Mouse (Mus musculus): Measurements from ENCODE around the gene Cckbr. TPM values are rescaled to one million over a fixed set of nuclear protein-coding genes. Genes with fewer than 3 reads are reported as not detected.

Cckbr gene
- total and polyA plus RNA-seq, 3 experiments: not detected

DNA sequence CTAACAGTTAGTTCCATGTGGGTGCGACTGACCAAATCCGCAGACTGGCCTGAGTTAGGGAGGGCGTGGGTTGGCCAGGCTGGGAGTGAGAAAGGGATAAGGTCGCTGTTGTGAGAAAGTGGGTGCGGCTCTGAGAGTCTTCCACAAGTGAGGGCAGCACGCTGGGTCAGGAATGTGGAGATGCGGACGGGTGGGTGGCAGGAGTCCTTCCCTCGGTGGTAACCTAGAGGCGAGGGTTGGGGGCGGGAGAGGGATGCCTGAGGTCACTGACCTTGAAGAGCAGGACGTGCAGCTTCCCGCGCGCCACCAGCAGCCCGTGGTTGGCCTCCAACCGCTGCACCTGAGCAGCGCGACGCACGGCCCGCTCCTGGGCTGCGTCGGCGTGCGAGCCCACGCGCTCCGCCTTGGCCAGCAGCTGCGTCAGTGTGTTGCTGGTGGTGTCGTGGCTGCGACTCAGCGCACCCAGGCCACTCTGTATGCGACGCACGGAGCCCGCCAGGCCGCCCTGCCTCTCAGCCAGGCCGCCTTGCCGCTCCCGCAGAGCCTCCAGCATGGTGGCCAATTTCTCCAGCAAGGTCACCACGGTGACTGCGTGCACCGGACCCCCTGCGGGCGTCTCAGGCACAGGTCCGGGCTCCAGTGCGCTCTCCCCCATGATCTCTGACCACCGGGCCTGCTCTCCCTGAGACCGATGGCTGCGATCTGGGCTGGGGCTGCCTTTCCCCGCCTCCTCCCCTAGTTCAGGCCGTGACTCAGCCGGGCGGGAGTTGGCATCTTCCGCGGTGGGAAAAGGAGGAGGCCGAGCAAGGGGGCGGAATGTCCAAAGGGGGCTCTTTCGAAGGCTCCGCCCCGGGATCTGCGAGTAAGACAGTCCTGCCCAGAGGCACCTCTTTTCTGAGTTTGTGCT, 56.2 kb downstream of the Cckbr start, which contains the start of gene Cavin3:
Gene Cavin3, minus strand, starts transcription at position 796 of the 907 bp plus-strand sequence.
- no peaks in the 10 kb centered on the region for H3K36me3 ChIP-seq (ENCODE audit: control insufficient read depth in 1 of 2, insufficient read depth in 2 of 2, low read length in 2 of 2)
- no peaks in the 10 kb centered on the region for H3K9me3 ChIP-seq (replicated peaks; ENCODE audit: insufficient read depth, low read length)
- no peaks in the 10 kb centered on the region for H3K79me2 ChIP-seq (ENCODE audit: control insufficient read depth, insufficient read depth, low read length, poor library complexity)
- H3K4me1 ChIP-seq (ENCODE audit: control insufficient read depth in 1 of 2, insufficient read depth in 2 of 2, low read length in 2 of 2): no peaks in the 10 kb centered on the region
- DNase-seq (ENCODE audit: low read depth, low spot score): no peak
- TF ChIP-seq MYC (IDR thresholded peaks at IDR 0.05; ENCODE audit: low read depth, low read length) (no peak), MYB (IDR thresholded peaks at IDR 0.05; ENCODE audit: low read depth, low read length) (no peak), JUND (IDR thresholded peaks at IDR 0.05; ENCODE audit: low read depth, low read length) (no peak), ETS1 (IDR thresholded peaks at IDR 0.05; ENCODE audit: low read depth, low read length) (no peak), NRF1 (IDR thresholded peaks at IDR 0.05; ENCODE audit: insufficient read depth, low read depth, low read length, poor library complexity, severe bottlenecking) (no peak), MAX (IDR thresholded peaks at IDR 0.05; ENCODE audit: low read length) (no peak), POLR2AphosphoS5 (IDR thresholded peaks at IDR 0.05; ENCODE audit: borderline replicate concordance, low read depth, low read length) (no peak), ELF1 (IDR thresholded peaks at IDR 0.05; ENCODE audit: low read depth, low read length) (no peak), ZMIZ1 (IDR thresholded peaks at IDR 0.05; ENCODE audit: low read depth, low read length) (no peak), KAT2A (conservative IDR thresholded peaks at IDR 0.05; ENCODE audit: low read depth, low read length) (no peak), ZKSCAN1 (IDR thresholded peaks at IDR 0.05; ENCODE audit: low read depth, low read length) (no peak), EP300 (IDR thresholded peaks at IDR 0.05; ENCODE audit: low read depth in 1 of 2, low read length in 2 of 2) (no peak), ZNF384 (IDR thresholded peaks at IDR 0.05; ENCODE audit: low read depth, low read length) (no peak), CTCF (IDR thresholded peaks at IDR 0.05 in 2 of 3, conservative IDR thresholded peaks at IDR 0.05 in 1 of 3; ENCODE audit: control insufficient read depth in 1 of 3, insufficient read depth in 1 of 3, low read depth in 2 of 3, low read length in 3 of 3, poor library complexity in 1 of 3, severe bottlenecking in 1 of 3) (no peak), CHD2 (IDR thresholded peaks at IDR 0.05; ENCODE audit: low read length) (no peak), USF1 (IDR thresholded peaks at IDR 0.05; ENCODE audit: low read depth, low read length) (no peak), NELFE (IDR thresholded peaks at IDR 0.05; ENCODE audit: low read depth, low read length) (no peak), TBP (IDR thresholded peaks at IDR 0.05; ENCODE audit: low read depth, low read length) (no peak), GATA1 (IDR thresholded peaks at IDR 0.05; ENCODE audit: low read depth, low read length) (no peak), GABPA (IDR thresholded peaks at IDR 0.05; ENCODE audit: low read depth, low read length) (no peak)
- H3K27me3 ChIP-seq (ENCODE audit: control insufficient read depth in 1 of 2, insufficient read depth in 2 of 2, low read length in 2 of 2): no peaks in the 10 kb centered on the region; a peak in 2 of 4 replicates
- no peak within 1 kb of the TSS for H3K9ac ChIP-seq (ENCODE audit: control insufficient read depth, low read depth, low read length, poor library complexity, severe bottlenecking)
- H3K4me3 ChIP-seq (ENCODE audit: control insufficient read depth in 1 of 2, insufficient read depth in 1 of 2, low read depth in 2 of 2, low read length in 2 of 2): no peak within 1 kb of the TSS
- H3K27ac ChIP-seq (ENCODE audit: control insufficient read depth, low read depth, low read length): no peak within 1 kb of the TSS
